Mouse (Mus musculus) small intestine, adult 2 months (tissue): Measurements from ENCODE around the gene Tbx6. TPM values are rescaled to one million over a fixed set of nuclear protein-coding genes. Genes with fewer than 3 reads are reported as not detected.
A peak's percentile ranks its signal among the peaks of the same experiment; 100 is the strongest.

Experiments used
- H3K27ac ChIP-seq: fragments of 200-500 bp; 2 replicates; pipeline ENCODE4 v1.5.1; 2012; ENCODE audit warnings: low read depth, low read length, control low read depth, inconsistent platforms; ENCODE audit not compliant: insufficient read depth
- H3K27me3 ChIP-seq: fragments of 200-500 bp; 2 replicates; pipeline ENCODE4 v1.6.1; 2012; ENCODE audit warnings: mild to moderate bottlenecking, moderate library complexity, low read length, inconsistent platforms; ENCODE audit not compliant: control insufficient read depth, insufficient read depth
- H3K36me3 ChIP-seq: fragments of 200-500 bp; 2 replicates; pipeline ENCODE4 v1.6.1; 2012; ENCODE audit warnings: mild to moderate bottlenecking, low read length, control low read depth, inconsistent platforms; ENCODE audit not compliant: control insufficient read depth, insufficient read depth
- H3K4me1 ChIP-seq: fragments of 200-500 bp; 2 replicates; pipeline ENCODE4 v1.6.1; 2012; ENCODE audit warnings: low read length, inconsistent platforms, mixed read lengths; ENCODE audit not compliant: control insufficient read depth, insufficient read depth, insufficient read length
- H3K4me3 ChIP-seq: fragments of 200-500 bp; 2 replicates; pipeline ENCODE4 v1.5.1; 2012; ENCODE audit warnings: low read depth, mild to moderate bottlenecking, control low read depth, inconsistent platforms, low read length, moderate library complexity
- CTCF ChIP-seq: fragments of 200-500 bp; IDR thresholded peaks from 2 replicates; pipeline ENCODE4 v1.5.1; 2012; ENCODE audit warnings: low read depth, mild to moderate bottlenecking, control low read depth, inconsistent platforms, low read length, moderate library complexity, mixed read lengths; ENCODE audit not compliant: insufficient replicate concordance, insufficient read length; ENCODE audit errors: extremely low read depth
- POLR2A ChIP-seq: fragments of 200-500 bp; IDR thresholded peaks from 2 replicates; pipeline ENCODE4 v1.6.1; 2012; ENCODE audit warnings: low read depth, mild to moderate bottlenecking, control low read depth, inconsistent platforms, low read length, moderate library complexity
- WGBS: fragments of 180-500 bp; shearing (Covaris S2); methylation state at CpG from one replicate; pipeline ENCODE4 v1.1.7; 2018; 5-methylcytosine and 5-hydroxymethylcytosine counted together
- polyA plus RNA-seq: library from polyadenylated mRNA; depleted of rRNA; stranded (reverse); fragments of >200 nt; gene quantifications from 2 replicates; pipeline ENCODE4 v1.2.3, GENCODE M21; 2012; rRNA removed

Gene Tbx6
- polyA plus RNA-seq, 1 experiment: 2.4 TPM

DNA sequence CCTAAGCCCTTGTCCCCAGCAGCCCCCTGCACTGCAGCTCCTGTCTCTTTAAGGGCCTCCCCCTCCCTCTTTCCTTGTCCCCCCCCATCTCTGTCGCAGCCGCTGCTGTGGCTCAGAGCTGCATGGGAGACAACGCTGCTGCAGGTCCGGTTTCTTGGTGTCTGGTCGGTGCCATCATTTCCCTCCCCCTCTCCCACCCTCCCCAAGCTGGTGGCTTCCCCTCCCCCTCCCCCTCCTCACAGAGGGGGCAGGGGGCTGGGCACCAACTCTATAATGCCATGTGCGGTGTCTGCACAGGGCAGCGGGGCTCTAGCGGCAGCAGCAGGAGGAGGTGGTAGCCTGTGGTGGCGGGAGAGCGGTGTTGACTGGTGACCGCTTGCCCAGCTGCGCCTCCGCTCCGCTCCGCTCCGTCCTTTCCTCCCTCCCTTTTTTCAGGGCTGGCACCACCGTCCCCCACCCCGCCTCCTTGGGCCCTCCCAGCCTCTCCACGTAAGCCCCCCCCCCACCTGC lies 42.0 kb downstream of the Tbx6 start:
- Histone ChIP-seq H3K4me1 (no peaks in the 10 kb centered on the region; the same call in 1 of the 2 replicates), H3K4me3 (peak overlapping the region; percentile 36; the same call in 1 of the 2 replicates), H3K27me3 (peaks cover 25% of the 10 kb centered on the region), H3K27ac (no peak overlapping the region), H3K36me3 (no peaks in the 10 kb centered on the region)
- WGBS: 6% methylated on average over 17 of the region's 19 CpGs
- TF ChIP-seq POLR2A: no peak
- TF ChIP-seq CTCF: no peak

GRCm38 (mm10) chr7:126823940-126824339 lies 42.7 kb downstream of the Tbx6 start:
- 16% methylated on average over 10 of the region's 10 CpGs for WGBS
- TF ChIP-seq CTCF (no peak), POLR2A (no peak)
- Histone ChIP-seq H3K27me3 (peaks cover 25% of the 10 kb centered on the region), H3K36me3 (no peaks in the 10 kb centered on the region), H3K4me3 (no peak overlapping the region), H3K27ac (no peak overlapping the region), H3K4me1 (no peaks in the 10 kb centered on the region; the same call in 1 of the 2 replicates)

DNA sequence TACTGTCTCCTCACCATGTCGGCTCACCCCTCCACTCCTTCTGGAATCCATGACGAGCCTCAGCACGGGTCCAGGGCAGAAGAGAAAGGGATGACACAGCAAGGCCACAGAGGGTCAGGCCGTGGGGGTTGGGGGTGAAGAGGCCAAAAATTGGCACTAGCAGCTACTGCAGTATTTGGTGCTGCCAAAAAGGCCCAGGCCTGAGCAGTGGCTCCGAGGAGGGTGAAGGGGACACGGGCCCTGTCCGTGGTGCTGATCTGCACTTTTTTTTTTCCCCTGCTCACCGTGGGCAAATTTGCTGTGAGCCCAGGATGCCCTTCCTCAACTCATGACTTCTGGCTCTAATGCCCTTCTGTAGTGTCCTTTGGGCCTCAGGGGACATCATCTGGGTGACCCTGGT lies 44.1 kb downstream of the Tbx6 start:
- TF ChIP-seq POLR2A (no peak), CTCF (no peak)
- no peaks in the 10 kb centered on the region for H3K36me3 ChIP-seq
- H3K27ac ChIP-seq: no peak overlapping the region
- peaks cover 25% of the 10 kb centered on the region for H3K27me3 ChIP-seq
- no peaks in the 10 kb centered on the region; the same call in 1 of the 2 replicates for H3K4me1 ChIP-seq
- WGBS: 22% methylated on average over 8 of the region's 8 CpGs
- H3K4me3 ChIP-seq: no peak overlapping the region

DNA sequence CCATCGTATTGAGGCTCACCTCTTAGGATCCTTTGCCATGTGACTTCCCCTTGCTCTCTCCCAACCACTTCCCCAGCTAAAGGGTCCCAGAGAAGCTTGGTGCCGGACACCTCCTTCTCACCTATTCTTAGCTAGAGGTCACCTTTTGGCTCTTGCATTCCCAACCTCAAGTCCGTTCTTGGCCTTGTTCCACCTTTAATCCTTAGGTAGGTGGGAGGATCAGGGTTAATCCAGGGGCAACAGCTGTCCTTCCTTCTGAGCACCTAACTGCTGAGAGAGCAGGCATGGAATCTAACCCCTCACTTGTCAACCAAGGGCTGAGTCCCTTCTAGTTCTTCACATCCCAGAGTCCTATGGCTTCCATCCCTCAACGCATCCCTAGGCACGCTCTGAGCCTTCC lies 44.7 kb downstream of the Tbx6 start:
- Histone ChIP-seq H3K27ac (no peak overlapping the region), H3K4me3 (no peak overlapping the region), H3K4me1 (no peaks in the 10 kb centered on the region; the same call in 1 of the 2 replicates), H3K27me3 (peaks cover 25% of the 10 kb centered on the region), H3K36me3 (no peaks in the 10 kb centered on the region)
- 61% methylated on average over 5 of the region's 5 CpGs for WGBS
- TF ChIP-seq CTCF: no peak
- TF ChIP-seq POLR2A: no peak

- H3K36me3 ChIP-seq: no peaks in the 10 kb centered on the region
- TF ChIP-seq POLR2A (no peak), CTCF (no peak)
- H3K27ac ChIP-seq: no peak within 1 kb of the TSS
- peak within 1 kb of the TSS; percentile 33 for H3K4me3 ChIP-seq
- H3K27me3 ChIP-seq: 0 out of 2 replicates have a peak, but pooled peaks cover 8% of the 10 kb centered on the region
- H3K4me1 ChIP-seq: peaks cover 3% of the 10 kb centered on the region; the same call in 1 of the 2 replicates
- 55% methylated on average over 5 of the region's 5 CpGs for WGBS
Measured at GRCm38 (mm10) chr7:126831539-126831938, 50.3 kb downstream of the Tbx6 start, which contains the start of gene 4930451I11Rik. Gene 4930451I11Rik (minus strand): TSS chr7:126831639.

DNA sequence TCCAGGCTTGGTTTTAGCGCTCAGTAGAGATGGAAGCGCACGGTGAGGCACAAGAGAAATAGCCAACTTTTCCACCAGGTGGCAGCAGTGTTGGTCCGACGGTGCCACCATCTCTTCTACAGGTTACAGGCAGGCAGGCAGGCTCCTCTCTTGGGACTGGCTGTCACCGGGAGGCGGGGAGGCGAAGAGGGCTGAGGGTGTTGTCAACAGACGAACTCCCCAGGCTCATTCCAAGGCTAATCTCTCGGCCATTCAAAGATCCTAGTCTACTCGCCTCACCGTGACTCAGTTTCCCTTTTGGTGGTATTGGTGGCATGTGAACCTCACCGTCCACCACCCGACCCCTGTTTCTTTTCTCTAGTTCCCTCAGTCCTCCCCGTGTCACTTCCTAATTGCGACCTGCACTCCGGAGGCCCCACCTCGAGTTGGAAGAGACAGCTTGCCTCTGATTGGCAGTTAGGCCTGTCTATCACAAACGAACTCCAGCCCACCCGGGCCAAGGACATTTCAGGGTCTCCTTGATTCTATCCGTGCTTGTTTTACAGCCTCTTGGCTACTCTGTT lies 50.8 kb downstream of the Tbx6 start:
- H3K27ac ChIP-seq: no peak overlapping the region
- H3K27me3 ChIP-seq: 0 out of 2 replicates have a peak, but pooled peaks cover 8% of the 10 kb centered on the region
- TF ChIP-seq POLR2A (no peak), CTCF (peak; percentile 68)
- WGBS: 2% methylated on average over 21 of the region's 21 CpGs
- H3K4me3 ChIP-seq: peak overlapping the region; percentile 33
- H3K36me3 ChIP-seq: no peaks in the 10 kb centered on the region
- peaks cover 3% of the 10 kb centered on the region; the same call in 1 of the 2 replicates for H3K4me1 ChIP-seq

DNA sequence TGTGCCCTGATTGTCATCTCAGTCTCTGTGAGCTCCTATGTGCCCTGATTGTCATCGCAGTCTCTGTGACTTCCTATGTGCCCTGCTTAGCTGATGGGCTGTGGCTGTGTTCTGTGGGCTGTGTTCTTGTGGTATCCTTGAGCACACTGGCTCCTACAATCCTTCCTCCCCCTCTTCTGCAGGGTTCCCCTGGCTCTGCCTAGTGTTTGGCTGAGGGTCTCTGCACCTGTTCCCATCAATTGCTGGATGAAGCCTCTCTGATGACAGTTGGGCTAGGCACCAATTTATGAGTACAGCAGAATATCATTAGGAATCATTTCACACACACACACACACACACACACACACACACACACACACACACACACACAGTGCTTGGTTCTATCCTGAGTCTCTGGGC lies 52.0 kb downstream of the Tbx6 start:
- no peaks in the 10 kb centered on the region for H3K36me3 ChIP-seq
- WGBS: 88% methylated on average over 1 of the region's 1 CpGs
- H3K27ac ChIP-seq: no peak overlapping the region
- H3K27me3 ChIP-seq: 0 out of 2 replicates have a peak, but pooled peaks cover 8% of the 10 kb centered on the region
- peaks cover 3% of the 10 kb centered on the region; the same call in 1 of the 2 replicates for H3K4me1 ChIP-seq
- TF ChIP-seq CTCF (no peak), POLR2A (no peak)
- H3K4me3 ChIP-seq: no peak overlapping the region

Other genes with a start within 250 kb of the Tbx6 start
- gene Eif3c, start 215.1 kb upstream of the Tbx6 start, polyA plus RNA-seq: 37.3 and 79.1 TPM in 2 replicates
- gene Apobr, start 196.5 kb upstream of the Tbx6 start, polyA plus RNA-seq: 2.3 TPM in 2 replicates
- 24.9 and 55.7 TPM in 2 replicates for gene Cln3, start 195.7 kb upstream of the Tbx6 start, polyA plus RNA-seq
- 0.15 and 0.51 TPM in 2 replicates for gene Il27, start 186.5 kb upstream of the Tbx6 start, polyA plus RNA-seq
- 32.5 and 97.9 TPM in 2 replicates for gene Nupr1, start 150.6 kb upstream of the Tbx6 start, polyA plus RNA-seq
- gene Sgf29, start 132.2 kb upstream of the Tbx6 start, polyA plus RNA-seq: 16.7 and 23.9 TPM in 2 replicates
- gene Sult1a1, start 105.1 kb upstream of the Tbx6 start, polyA plus RNA-seq: 5.0 and 7.4 TPM in 2 replicates
- 35.8 and 40.6 TPM in 2 replicates for gene Bola2, start 86.1 kb upstream of the Tbx6 start, polyA plus RNA-seq
- 7.9 and 16.0 TPM in 2 replicates for gene Slx1b, start 85.7 kb upstream of the Tbx6 start, polyA plus RNA-seq
- 114 and 157 TPM in 2 replicates for gene Coro1a, start 73.7 kb upstream of the Tbx6 start, polyA plus RNA-seq
- 208 and 472 TPM in 2 replicates for gene Mapk3, start 21.9 kb upstream of the Tbx6 start, polyA plus RNA-seq
- 5.0 and 24.4 TPM in 2 replicates for gene Gdpd3, start 15.1 kb upstream of the Tbx6 start, polyA plus RNA-seq
- gene Ypel3, start 4.5 kb upstream of the Tbx6 start, polyA plus RNA-seq: 153 and 244 TPM in 2 replicates
- gene Ppp4c, start 11.0 kb downstream of the Tbx6 start, polyA plus RNA-seq: 101 and 199 TPM in 2 replicates
- gene Fam57b, start 16.2 kb downstream of the Tbx6 start, polyA plus RNA-seq: 2.2 and 4.1 TPM in 2 replicates
- not detected in 2 replicates for gene 4930451I11Rik, start 50.2 kb downstream of the Tbx6 start, polyA plus RNA-seq
- not detected in 2 replicates for gene Doc2a, start 65.9 kb downstream of the Tbx6 start, polyA plus RNA-seq
- 1.3 and 3.6 TPM in 2 replicates for gene Hirip3, start 80.5 kb downstream of the Tbx6 start, polyA plus RNA-seq
- 16.5 and 42.8 TPM in 2 replicates for gene Ino80e, start 80.9 kb downstream of the Tbx6 start, polyA plus RNA-seq
- 42.3 and 77.4 TPM in 2 replicates for gene Taok2, start 103.2 kb downstream of the Tbx6 start, polyA plus RNA-seq
- 51.5 and 143 TPM in 2 replicates for gene Tmem219, start 141.4 kb downstream of the Tbx6 start, polyA plus RNA-seq
- gene Kctd13, start 147.4 kb downstream of the Tbx6 start, polyA plus RNA-seq: 9.1 and 18.8 TPM in 2 replicates
- 0.18 and 0.19 TPM in 2 replicates for gene Asphd1, start 168.1 kb downstream of the Tbx6 start, polyA plus RNA-seq
- gene Sez6l2, start 169.1 kb downstream of the Tbx6 start, polyA plus RNA-seq: 1.3 and 2.6 TPM in 2 replicates
- 157 and 467 TPM in 2 replicates for gene Cdipt, start 194.4 kb downstream of the Tbx6 start, polyA plus RNA-seq
- gene Cdiptos, start 194.6 kb downstream of the Tbx6 start, polyA plus RNA-seq: 0.15 and 0.74 TPM in 2 replicates
- gene Mvp, start 233.1 kb downstream of the Tbx6 start, polyA plus RNA-seq: 148 and 353 TPM in 2 replicates
- gene Pagr1b, start 235.0 kb downstream of the Tbx6 start, polyA plus RNA-seq: 0.76 and 2.9 TPM in 2 replicates
- 1.6 and 3.7 TPM in 2 replicates for gene Pagr1a, start 235.9 kb downstream of the Tbx6 start, polyA plus RNA-seq
- 9.5 and 26.4 TPM in 2 replicates for gene Gm42742, start 239.6 kb downstream of the Tbx6 start, polyA plus RNA-seq
- gene Prrt2, start 239.7 kb downstream of the Tbx6 start, polyA plus RNA-seq: 1.3 and 2.7 TPM in 2 replicates
- gene Maz, start 245.6 kb downstream of the Tbx6 start, polyA plus RNA-seq: 103 and 248 TPM in 2 replicates